Mouse (Mus musculus) embryonic facial prominence, embryonic 11.5 days (tissue): ENCODE results near the gene Lgals1. TPM values are rescaled to one million over a fixed set of nuclear protein-coding genes. Genes with fewer than 3 reads are reported as not detected.

Experiments used
- ATAC-seq: fragments of 200-750 bp; cut with Nextera tagmentation; replicated peaks from 2 replicates; pipeline ENCODE4 v1.8.0; 2017; ENCODE audit warnings: low read depth; ENCODE audit not compliant: insufficient number of reproducible peaks, low FRiP score, low TSS enrichment
- DNase-seq: peaks from one replicate; pipeline ENCODE4 v3.0.0-alpha.2; 2015; ENCODE audit warnings: low spot score
- H3K27ac ChIP-seq: fragments of 300-500 bp; sonication (generic); replicated peaks from 2 replicates; pipeline ENCODE4 v1.5.1; 2014; ENCODE audit warnings: mild to moderate bottlenecking, low read depth, low read length, control low read depth
- H3K27me3 ChIP-seq: fragments of 300-500 bp; sonication (generic); 2 replicates; pipeline ENCODE4 v1.6.1; 2014; ENCODE audit warnings: mild to moderate bottlenecking, low read length, moderate library complexity, mixed read lengths; ENCODE audit not compliant: control insufficient read depth, insufficient read depth
- H3K36me3 ChIP-seq: fragments of 300-500 bp; sonication (generic); replicated peaks from 2 replicates; pipeline ENCODE4 v1.6.1; 2014; ENCODE audit warnings: low read depth, mild to moderate bottlenecking, low read length, moderate library complexity, mixed read lengths; ENCODE audit not compliant: control insufficient read depth, insufficient read depth
- H3K4me1 ChIP-seq: fragments of 300-500 bp; sonication (generic); 2 replicates; pipeline ENCODE4 v1.6.1; 2014; ENCODE audit warnings: low read length, mixed read lengths; ENCODE audit not compliant: control insufficient read depth, insufficient read depth
- H3K4me2 ChIP-seq: fragments of 300-500 bp; sonication (generic); 2 replicates; pipeline ENCODE4 v1.6.1; 2014; ENCODE audit warnings: low read depth, mild to moderate bottlenecking, control low read depth, low read length, moderate library complexity
- H3K4me3 ChIP-seq: fragments of 300-500 bp; sonication (generic); 2 replicates; pipeline ENCODE4 v1.5.1; 2014; ENCODE audit warnings: low read depth, low read length, control low read depth
- H3K9ac ChIP-seq: fragments of 300-500 bp; sonication (generic); replicated peaks from 2 replicates; pipeline ENCODE4 v1.6.1; 2014; ENCODE audit warnings: mild to moderate bottlenecking, control low read depth, low read length
- H3K9me3 ChIP-seq: fragments of 300-500 bp; sonication (generic); replicated peaks from 2 replicates; pipeline ENCODE4 v1.6.1; 2016; ENCODE audit warnings: mild to moderate bottlenecking, low read length, inconsistent platforms, mixed read lengths; ENCODE audit not compliant: control insufficient read depth
- WGBS: fragments of 180-500 bp; shearing (Covaris S2); extraction: QIAGEN DNeasy Blood & Tissue Kit; methylation state at CpG from one replicate; pipeline ENCODE4 v1.1.7; 2014; 5-methylcytosine and 5-hydroxymethylcytosine counted together
- polyA plus RNA-seq: library from polyadenylated mRNA; unstranded; fragments of >200 nt; fragmentation: Nextera tagmentation; extraction: Ambion mirVana; gene quantifications from 2 replicates; pipeline ENCODE4 v1.2.1, GENCODE M21; 2014

Gene Lgals1
- polyA plus RNA-seq, 1 experiment from 2014 or later = 547 TPM

GRCm38 (mm10) chr15:78900585-78901421, 25.7 kb upstream of the Lgals1 start:
- no peaks in the 10 kb centered on the region for H3K9me3 ChIP-seq
- peak overlapping the region; percentile 89 for H3K4me2 ChIP-seq
- DNase-seq (peak; percentile 14), ATAC-seq (0 out of 2 replicates have a peak, but pooled peaks have one; percentile 29)
- H3K4me1 ChIP-seq = peaks cover 4% of the 10 kb centered on the region
- no peaks in the 10 kb centered on the region for H3K36me3 ChIP-seq
- WGBS = 14% methylated on average over 18 of the region's 18 CpGs
- H3K27me3 ChIP-seq = no peaks in the 10 kb centered on the region
- H3K27ac ChIP-seq = peak overlapping the region; percentile 54
- peak overlapping the region; percentile 57 for H3K4me3 ChIP-seq
- H3K9ac ChIP-seq = peak overlapping the region; percentile 68

- Histone ChIP-seq H3K27me3 (no peaks in the 10 kb centered on the region), H3K9ac (peak overlapping the region; percentile 68; the same call in 1 of the 2 replicates), H3K36me3 (no peaks in the 10 kb centered on the region), H3K4me1 (peaks cover 4% of the 10 kb centered on the region), H3K9me3 (no peaks in the 10 kb centered on the region), H3K27ac (no peak overlapping the region; the same call in 1 of the 2 replicates), H3K4me3 (peak overlapping the region; percentile 3; the same call in 1 of the 2 replicates), H3K4me2 (peak overlapping the region; percentile 89)
- DNase-seq (peak; percentile 60), ATAC-seq (no peak)
- WGBS = 39% methylated on average over 8 of the region's 8 CpGs
Observed at GRCm38 (mm10) chr15:78901422-78901789, 25.1 kb upstream of the Lgals1 start.

- Histone ChIP-seq H3K27ac (no peak overlapping the region), H3K9me3 (no peaks in the 10 kb centered on the region), H3K36me3 (no peaks in the 10 kb centered on the region), H3K4me1 (peaks cover 4% of the 10 kb centered on the region), H3K4me3 (no peak overlapping the region), H3K27me3 (no peaks in the 10 kb centered on the region), H3K4me2 (no peak overlapping the region), H3K9ac (no peak overlapping the region)
- ATAC-seq (no peak), DNase-seq (peak; percentile 89)
- 8% methylated on average over 2 of the region's 2 CpGs for WGBS
Observed at GRCm38 (mm10) chr15:78903243-78903642, 23.3 kb upstream of the Lgals1 start.

- Histone ChIP-seq H3K36me3 (no peaks in the 10 kb centered on the region; the same call in 1 of the 2 replicates), H3K4me2 (no peak overlapping the region), H3K4me3 (no peak overlapping the region), H3K4me1 (no peaks in the 10 kb centered on the region), H3K27ac (no peak overlapping the region), H3K9me3 (no peaks in the 10 kb centered on the region), H3K27me3 (no peaks in the 10 kb centered on the region), H3K9ac (no peak overlapping the region)
- WGBS = 78% methylated on average over 7 of the region's 7 CpGs
- DNase-seq = no peak
- no peak for ATAC-seq
Observed at GRCm38 (mm10) chr15:78908399-78908798, 18.1 kb upstream of the Lgals1 start.

GRCm38 (mm10) chr15:78908982-78909381, 17.5 kb upstream of the Lgals1 start:
- Histone ChIP-seq H3K27ac (no peak overlapping the region), H3K4me1 (no peaks in the 10 kb centered on the region), H3K4me3 (no peak overlapping the region), H3K9ac (no peak overlapping the region), H3K27me3 (no peaks in the 10 kb centered on the region), H3K4me2 (no peak overlapping the region), H3K36me3 (no peaks in the 10 kb centered on the region; the same call in 1 of the 2 replicates), H3K9me3 (no peaks in the 10 kb centered on the region)
- ATAC-seq (no peak), DNase-seq (no peak)
- WGBS = 89% methylated on average over 8 of the region's 8 CpGs

GRCm38 (mm10) chr15:78912040-78912439, 14.5 kb upstream of the Lgals1 start:
- DNase-seq = peak; percentile 55
- H3K36me3 ChIP-seq = no peaks in the 10 kb centered on the region; the same call in 1 of the 2 replicates
- H3K4me3 ChIP-seq = no peak overlapping the region
- no peak overlapping the region for H3K27ac ChIP-seq
- no peaks in the 10 kb centered on the region for H3K9me3 ChIP-seq
- no peaks in the 10 kb centered on the region for H3K27me3 ChIP-seq
- no peak overlapping the region for H3K9ac ChIP-seq
- WGBS = 37% methylated on average over 9 of the region's 9 CpGs
- no peak overlapping the region for H3K4me2 ChIP-seq
- peaks cover 11% of the 10 kb centered on the region for H3K4me1 ChIP-seq
- no peak for ATAC-seq

- H3K9me3 ChIP-seq = no peaks in the 10 kb centered on the region
- WGBS = under 1% methylated on average over 51 of the region's 51 CpGs
- DNase-seq (peak; percentile 99), ATAC-seq (peak; percentile 88)
- no peaks in the 10 kb centered on the region for H3K27me3 ChIP-seq
- peak within 1 kb of the TSS; percentile 82 for H3K27ac ChIP-seq
- peak within 1 kb of the TSS; percentile 94 for H3K4me2 ChIP-seq
- no peaks in the 10 kb centered on the region; the same call in 1 of the 2 replicates for H3K36me3 ChIP-seq
- peaks cover 11% of the 10 kb centered on the region for H3K4me1 ChIP-seq
- peak within 1 kb of the TSS; percentile 81 for H3K4me3 ChIP-seq
- H3K9ac ChIP-seq = peak within 1 kb of the TSS; percentile 86
Observed at GRCm38 (mm10) chr15:78913632-78914090, 12.9 kb upstream of the Lgals1 start, which contains the start of gene Pdxp. Pdxp (plus strand) TSS chr15:78913919.
